Mouse (Mus musculus) cerebellum, adult (tissue): ENCODE measurements around the gene Capn7.

Experiments
- ATAC-seq: cut with Nextera tagmentation; 2 replicates; pipeline ENCODE4 v1.9.2; 2017; ENCODE audit warnings: mild to moderate bottlenecking, moderate library complexity, mixed read lengths; ENCODE audit not compliant: insufficient number of reproducible peaks, low FRiP score, low TSS enrichment

Capn7 gene

DNA sequence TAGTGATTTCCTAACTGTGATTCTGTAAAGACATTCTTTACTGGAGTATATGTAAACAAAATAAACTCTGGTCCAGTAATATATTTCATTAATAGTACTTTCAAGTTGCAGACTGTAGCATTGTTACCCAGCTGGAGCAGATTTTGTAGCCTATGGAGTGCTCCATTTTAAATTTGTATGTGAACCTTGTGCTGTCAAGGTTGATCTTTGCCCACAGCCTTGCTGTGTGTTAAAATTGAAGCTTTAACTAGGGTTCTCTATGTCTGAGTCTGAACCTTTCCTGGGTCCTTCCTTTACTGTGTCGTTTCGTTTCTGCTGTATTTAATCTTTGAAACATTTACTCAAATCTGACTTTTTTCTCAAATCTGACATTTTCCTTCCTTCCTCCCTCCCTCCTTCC is 25.8 kb downstream of the Capn7 start:
- no peak for ATAC-seq

GRCm38 (mm10) chr14:31364589-31364988 is 28.2 kb downstream of the Capn7 start:
- no peak for ATAC-seq

DNA sequence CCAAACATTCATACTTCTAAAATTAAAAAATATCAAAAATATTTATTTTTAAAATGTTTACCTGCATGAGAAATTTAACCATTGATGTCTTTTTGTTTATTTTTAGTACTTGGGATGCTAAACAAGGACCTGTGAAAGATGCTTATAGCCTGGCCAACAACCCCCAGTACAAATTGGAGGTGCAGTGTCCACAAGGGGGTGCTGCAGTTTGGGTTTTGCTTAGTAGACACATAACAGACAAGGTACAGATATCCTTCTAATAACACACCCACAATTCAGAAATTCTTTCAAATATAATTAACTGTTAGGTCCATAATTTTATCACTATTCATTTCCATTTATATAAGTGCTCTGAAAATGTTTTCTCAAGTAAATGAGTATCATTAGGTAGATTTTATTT is 28.9 kb downstream of the Capn7 start:
- no peak for ATAC-seq

- no peak for ATAC-seq
Measured at GRCm38 (mm10) chr14:31367951-31368350, 31.5 kb downstream of the Capn7 start.

- no peak for ATAC-seq
Measured at GRCm38 (mm10) chr14:31369377-31369776, 32.9 kb downstream of the Capn7 start.

DNA sequence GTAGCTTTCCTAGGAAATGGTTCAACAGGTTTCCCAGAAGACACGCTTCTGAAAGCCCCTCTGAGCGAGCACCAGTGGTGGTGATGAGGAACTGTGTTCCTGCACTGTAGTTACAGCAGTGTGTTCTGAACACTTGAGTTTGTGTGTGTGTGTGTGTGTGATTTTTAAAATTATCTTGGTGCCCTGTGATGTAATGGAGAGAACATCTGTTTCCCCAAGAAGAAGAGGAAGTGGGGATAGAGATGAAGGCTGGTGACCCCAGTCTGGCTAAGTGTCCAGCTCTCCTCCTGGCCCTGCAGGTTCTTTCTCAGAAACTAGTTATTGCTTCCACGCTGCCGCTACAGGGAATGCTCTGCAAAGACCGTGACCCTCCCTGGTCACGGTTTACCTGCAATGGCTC is 38.0 kb downstream of the Capn7 start:
- ATAC-seq = no peak

DNA sequence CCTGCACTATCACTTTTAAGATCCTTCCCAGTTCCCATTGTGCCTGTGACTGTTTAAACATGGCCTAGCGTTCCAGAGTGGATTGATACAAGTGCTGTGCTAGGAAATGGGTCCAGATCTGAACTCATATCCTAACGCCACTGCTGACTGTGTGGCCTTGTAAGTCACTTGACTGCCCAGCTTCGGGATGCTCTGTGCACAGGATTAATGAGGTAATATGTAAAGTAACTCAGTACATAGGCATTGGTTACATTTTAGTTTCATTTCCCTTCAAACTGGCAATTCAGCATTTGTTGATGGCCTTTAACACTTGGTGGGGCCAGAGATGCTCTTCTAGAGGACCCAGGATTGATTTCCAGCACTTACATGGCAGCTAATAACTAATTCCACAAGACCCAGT is 39.9 kb downstream of the Capn7 start:
- no peak for ATAC-seq

- no peak for ATAC-seq
Measured at GRCm38 (mm10) chr14:31382276-31382675, 45.8 kb downstream of the Capn7 start.

GRCm38 (mm10) chr14:31383470-31384050 is 47.1 kb downstream of the Capn7 start:
- ATAC-seq = peak; percentile 49

DNA sequence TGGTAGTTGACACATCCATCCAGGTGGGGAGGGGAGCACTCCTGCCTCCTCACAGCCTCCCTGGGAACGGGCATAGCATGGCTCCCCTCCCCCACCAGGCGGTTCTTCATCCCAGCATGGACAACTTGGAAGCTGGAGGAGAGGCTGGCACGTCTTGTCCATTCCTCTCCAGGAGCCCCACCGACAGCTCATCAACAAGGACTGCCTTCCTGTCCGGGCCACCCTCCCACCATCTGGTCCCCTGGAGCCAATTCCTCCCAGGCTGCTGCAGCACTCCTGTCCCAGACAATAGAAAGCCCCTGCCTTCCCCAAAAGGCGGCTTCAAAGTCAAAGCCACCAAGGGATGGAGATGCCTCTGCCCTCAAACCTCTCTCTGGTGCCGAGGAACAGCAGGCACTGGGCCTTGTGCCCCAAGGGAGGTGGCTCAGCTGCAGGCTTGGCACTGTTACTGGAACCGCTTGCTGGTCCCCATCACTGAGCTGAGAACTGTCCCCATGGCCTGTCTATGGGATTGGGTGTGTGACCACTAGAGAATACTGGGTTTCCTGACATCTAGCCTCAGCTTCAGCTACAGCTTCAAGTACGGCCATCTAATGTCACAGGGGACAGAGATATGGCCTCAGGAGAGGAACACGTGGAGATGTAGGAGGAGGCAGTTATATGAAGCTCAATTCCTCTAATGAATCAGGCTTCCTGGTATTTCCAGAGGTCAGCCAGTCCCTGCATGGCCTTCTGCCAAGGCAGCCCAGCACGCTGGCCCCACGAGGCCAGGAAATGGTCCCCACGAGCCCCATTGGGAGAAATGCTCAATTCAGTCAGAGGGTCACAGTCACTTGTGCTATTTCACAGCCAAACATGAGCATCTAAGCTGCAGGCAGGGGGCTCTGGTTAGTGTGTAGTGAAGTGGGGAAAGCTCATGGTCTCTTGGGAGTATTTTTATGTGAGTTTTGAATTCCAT is 48.2 kb downstream of the Capn7 start:
- peak; percentile 23; the same call in 1 of the 2 replicates for ATAC-seq

- ATAC-seq = no peak
Measured at GRCm38 (mm10) chr14:31385406-31385805, 49.0 kb downstream of the Capn7 start.

DNA sequence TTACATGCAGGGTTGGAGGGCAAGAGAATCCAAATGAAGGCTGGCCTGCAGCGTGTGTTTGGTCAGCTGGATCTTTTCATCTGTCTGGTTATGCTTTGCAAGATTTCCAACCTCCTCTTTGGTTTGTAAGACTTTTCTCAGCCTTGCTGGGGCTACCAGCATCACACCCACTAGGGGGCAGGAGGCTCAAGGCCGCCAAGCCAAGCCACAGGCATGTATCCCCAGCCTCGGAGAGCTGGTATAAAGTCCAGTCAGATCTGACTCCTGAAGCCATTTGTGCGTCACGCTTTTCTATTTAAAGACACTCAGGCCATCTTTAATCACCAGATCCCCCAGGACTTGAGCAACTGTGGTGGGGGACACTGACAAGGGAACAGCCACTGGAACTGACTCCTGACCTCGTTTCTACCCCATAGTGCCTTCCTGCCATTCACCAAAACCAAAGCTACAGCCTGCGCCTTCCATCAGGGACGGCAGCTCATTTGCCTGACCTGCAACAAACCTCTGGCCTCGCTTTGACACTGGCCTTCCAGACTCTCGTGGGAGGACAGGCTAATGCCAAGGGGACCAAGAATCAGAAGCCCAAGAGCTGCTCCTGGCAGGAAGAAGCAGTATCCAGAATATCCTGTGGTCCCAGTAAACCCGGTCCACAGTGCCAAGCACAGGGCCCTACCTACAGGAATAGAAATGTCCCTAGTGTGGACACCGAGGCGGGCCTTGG is 49.7 kb downstream of the Capn7 start:
- ATAC-seq = peak; percentile 45; the same call in 1 of the 2 replicates

GRCm38 (mm10) chr14:31387301-31387981 is 51.0 kb downstream of the Capn7 start:
- ATAC-seq = peak; percentile 9; the same call in 1 of the 2 replicates

DNA sequence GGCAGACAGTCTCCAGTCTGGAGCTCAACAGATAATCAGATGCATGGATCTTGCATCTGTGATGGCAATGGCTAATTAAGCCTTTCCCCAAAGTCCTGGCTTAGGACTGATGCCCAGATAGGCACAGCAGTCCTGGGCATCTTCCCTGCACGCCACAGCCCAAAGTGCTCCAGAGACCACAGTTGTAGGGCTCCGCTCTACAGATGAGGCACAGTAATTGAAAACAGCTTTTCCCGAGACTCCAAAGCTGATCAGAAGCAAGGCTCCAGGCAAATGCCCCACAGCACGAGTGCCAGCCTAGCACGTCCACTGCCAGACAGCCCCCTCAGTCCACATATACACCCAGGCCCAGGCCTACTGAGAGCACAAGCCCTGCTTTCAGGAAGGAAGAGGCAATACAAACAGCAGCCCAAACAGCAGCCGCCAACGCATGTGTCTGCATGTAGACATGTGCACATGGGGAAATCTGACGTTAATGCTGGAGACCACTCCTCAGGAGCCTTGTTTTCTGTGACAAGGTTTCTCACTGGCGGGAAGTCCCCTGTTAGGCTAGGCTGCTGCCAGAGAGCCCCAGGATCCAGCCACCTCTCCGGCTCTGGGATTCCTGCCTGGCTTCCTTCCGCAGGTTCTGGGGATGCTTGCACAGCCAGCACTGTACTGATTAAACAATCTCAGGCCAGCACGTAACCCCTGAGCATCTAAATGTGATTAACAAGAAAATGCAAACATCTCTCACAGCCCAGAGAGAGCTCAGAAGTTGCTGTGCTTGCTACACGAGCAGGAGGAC is 51.8 kb downstream of the Capn7 start:
- no peak for ATAC-seq

GRCm38 (mm10) chr14:31389421-31390147 is 53.1 kb downstream of the Capn7 start:
- no peak for ATAC-seq

GRCm38 (mm10) chr14:31392300-31392699 is 55.9 kb downstream of the Capn7 start:
- no peak for ATAC-seq

- no peak for ATAC-seq
Measured at GRCm38 (mm10) chr14:31392873-31393545, 56.6 kb downstream of the Capn7 start.

- ATAC-seq = no peak
Measured at GRCm38 (mm10) chr14:31393546-31393890, 57.1 kb downstream of the Capn7 start.
